Mouse (Mus musculus) layer of hippocampus, adult 9-11 months (tissue): Measurements from ENCODE around the gene Ccdc27.

Source experiments
- DNase-seq: peaks from one replicate; pipeline ENCODE4 v3.0.0; 2022

The Ccdc27 gene

DNA sequence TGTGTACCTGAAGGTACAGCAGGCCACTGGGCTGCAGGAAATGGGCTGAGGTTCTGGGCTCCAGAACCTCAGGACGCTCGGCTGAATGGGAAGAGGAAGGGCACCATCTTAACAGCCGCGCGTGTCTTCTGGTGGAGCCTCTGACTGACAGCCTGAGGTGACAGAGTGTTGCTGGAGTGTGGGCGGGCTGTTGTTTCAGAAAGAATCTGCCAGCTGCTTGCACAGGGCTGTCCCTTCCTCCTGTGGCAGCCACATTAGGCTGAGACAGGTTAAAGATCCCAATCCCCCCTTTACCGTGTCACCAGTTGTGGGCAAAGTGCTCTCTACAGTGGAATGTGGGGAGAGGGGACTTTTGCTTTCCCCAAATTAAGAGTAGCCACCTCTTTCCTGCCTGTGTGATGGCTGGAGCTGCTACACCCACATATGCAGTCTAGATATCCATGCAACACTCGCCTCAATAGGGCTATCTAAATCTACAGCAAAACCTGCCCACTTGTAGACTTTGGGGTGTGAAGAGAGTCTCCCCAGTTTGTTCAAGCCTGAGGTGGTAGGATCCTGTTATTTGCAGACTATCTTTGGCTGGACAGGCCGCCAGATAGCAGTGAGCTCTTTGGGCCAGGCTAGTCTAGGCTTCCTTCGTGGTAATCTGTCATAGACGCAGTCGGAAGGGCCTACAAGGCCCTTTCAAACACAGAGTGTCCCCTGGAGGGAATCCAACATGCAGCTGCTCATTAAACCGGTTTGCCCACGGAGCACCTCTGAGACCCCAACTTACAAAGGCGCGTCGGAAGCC lies 17.6 kb downstream of the Ccdc27 start:
- no peak for DNase-seq

DNA sequence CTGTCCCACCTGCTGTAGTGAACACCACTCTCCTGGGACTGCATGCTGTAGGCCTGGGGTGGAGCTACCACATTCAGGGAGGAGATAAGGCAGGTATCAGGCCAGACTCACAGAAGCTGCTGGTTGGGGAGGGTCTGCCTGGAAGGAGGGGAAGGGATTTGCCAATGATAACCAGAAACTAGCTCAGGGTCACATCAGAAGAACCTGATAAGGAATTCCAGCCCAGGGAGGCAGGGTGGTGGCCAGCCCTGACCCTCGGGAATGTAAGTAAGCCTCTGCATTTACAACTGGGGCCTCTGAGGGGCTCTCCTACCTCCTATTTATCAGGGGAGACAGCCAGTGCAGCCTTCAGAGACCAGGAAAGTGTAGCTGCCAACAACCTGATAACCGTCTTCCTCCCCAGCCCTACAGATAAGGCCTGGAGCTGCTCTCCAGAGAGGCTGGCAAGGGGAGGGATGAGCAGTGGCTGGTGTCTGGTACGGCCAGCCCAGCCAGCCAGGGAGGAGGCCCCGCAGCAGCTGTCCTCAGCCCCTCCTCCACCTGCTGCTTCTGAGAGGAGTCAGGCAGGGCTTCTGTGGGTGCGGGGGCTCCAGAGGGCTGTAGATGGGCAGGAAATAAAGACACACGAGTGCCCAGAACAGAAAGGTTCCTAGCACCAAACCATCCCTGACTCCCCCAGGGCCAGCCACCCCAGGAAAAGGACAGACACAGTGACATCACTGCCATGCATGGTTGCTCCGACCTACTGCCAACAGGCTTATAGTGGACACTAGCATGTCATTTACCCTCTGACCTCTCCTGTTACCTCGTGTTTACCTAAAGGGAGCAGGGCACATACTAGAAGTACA lies 18.5 kb downstream of the Ccdc27 start:
- peak; percentile 79 for DNase-seq

DNA sequence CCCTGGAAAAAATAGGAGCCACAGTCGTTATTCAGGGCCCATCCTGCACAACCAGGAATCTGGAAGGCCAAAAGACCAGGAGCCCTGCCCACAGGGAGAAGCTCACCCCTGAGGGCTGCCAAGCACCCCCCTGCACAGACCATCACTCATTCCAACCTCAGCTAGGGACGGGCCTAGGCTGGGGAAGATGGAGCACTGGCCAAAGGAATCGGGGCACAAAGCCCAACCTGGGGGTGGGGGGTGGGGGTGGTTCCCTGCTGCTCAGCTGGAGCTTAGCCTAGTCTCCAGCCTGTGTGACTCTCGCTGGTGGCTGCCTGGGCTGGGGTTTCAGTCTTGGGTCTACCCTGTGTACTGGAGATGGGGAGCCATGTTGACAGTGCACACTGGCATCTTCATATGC lies 19.6 kb downstream of the Ccdc27 start:
- DNase-seq = no peak

DNA sequence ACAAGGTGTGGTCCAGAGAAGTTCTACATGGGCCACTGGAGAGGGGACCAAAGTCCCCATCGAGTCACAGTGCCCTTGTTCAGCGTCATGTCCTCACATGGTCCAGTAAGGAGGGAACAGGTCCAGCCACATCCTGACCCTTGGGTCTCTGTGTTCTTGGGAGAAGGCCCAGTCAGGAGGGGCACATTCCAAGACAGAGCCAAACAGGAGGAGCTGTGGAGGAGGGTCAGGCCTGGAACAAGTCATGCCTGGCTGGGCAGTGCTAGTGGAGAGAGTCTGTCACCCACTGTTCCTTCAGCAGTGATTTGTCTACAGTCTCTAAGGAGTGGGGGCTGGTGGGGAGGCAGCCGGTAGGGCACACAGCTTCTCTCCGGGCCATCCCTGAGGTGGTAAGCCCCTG lies 20.1 kb downstream of the Ccdc27 start:
- DNase-seq = peak; percentile 52

DNA sequence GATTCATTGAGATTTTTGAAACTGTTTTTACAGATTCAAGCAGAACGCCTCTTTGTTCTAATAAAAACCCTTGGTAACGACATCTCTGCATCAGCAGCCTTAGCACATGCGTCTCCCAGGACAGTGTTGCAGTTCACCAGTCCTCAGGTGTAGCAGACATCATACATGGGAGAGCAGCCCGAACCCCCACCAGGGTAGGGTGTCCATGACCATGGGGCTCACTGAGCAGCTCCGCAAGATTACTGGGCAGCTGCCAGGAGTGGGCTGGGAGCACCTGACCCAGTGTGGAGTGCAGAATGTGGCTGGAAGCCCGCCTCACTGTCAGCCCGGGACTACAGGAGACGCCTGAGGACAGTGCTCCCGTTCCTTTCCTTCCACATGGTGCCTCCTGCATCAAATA lies 21.0 kb downstream of the Ccdc27 start:
- DNase-seq = no peak

DNA sequence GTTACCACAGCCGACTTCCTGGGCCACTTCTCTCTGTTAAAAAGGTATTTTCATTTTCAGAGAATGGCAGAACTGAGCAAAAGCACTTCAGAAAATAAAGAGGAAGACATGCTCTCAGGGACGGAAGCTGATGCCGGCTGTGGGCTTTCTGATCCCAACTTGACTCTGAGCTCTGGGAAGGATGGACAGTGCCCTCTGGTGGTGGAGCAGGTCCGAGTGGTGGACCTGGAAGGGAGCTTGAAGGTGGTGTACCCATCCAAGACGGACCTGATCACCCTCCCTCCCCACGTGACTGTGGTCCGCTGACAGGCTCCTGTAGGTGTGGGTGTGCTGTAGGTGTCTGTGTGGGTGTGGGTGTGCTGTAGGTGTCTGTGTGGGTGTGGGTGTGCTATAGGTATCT lies 22.9 kb downstream of the Ccdc27 start:
- DNase-seq = no peak

DNA sequence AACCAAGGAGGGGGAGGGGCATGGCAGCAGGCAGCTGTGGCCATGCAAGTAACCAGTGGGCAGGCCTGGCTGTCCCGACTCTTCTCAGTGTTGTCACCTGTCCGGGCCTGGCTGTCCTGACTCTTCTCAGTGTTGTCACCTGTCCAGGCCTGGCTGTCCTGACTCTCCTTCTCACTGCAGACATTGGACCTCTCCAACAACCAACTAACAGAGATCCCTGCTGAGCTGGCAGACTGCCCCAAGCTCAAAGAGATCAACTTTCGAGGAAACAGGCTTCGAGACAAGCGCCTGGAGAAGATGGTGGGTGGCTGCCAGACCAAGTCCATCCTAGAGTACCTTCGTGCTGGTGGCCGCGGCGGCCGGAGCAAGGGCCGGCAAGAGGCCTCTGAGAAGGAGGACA lies 27.0 kb downstream of the Ccdc27 start:
- no peak for DNase-seq

DNA sequence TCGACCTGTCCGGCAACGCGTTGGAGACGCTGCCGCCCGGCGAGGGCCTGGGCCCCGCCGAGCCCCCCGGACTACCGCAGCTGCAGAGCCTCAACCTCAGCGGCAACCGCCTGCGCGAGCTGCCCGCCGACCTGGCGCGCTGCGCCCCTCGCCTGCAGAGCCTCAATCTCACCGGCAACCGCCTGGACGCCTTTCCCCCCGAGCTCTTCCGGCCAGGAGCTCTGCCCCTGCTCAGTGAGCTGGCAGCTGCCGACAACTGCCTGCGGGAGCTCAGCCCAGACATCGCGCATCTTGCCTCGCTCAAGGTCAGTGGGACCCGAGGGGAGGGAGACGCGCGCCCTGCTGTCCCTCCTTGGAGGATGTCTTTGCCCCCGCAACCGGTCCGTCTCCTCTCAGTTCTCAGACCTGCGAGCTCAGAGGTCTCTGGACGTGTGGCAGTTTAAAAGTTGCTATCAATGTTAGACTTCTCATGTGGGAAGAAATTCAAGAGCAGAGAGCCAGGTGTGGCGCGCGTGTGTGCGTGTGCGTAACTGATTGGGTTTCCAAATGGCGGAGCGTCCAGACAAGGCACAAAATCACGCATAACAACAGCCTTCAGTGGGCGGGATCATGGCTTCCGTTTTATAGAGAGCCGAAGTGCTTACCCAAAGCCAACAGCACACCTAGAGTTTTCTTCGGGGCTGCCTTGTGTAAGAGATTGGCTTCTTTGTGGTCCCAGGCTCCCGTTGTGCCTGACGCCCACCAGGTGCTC lies 30.2 kb downstream of the Ccdc27 start:
- no peak for DNase-seq

DNA sequence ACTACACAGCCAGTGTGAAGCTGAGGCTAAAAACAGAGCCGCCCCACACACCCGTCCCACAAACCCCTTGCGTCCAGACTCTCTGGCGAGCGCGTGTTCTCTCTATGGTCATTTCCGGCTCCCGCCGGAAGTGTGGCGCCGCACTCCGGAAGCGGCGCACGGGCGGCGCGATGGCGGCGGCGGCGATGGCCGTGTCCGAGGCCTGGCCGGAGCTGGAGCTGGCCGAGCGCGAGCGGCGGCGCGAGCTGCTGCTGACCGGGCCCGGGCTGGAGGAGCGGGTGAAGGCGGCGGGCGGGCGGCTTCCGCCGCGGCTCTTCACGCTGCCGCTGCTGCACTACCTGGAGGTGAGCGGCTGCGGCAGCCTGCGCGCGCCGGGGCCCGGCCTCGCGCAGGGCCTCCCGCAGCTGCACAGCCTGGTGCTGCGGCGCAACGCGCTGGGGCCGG lies 30.8 kb downstream of the Ccdc27 start, which contains the start of gene Lrrc47:
Gene Lrrc47 (plus strand): TSS at position 86 of the 444 bp plus-strand sequence.
- DNase-seq = peak; percentile 85

DNA sequence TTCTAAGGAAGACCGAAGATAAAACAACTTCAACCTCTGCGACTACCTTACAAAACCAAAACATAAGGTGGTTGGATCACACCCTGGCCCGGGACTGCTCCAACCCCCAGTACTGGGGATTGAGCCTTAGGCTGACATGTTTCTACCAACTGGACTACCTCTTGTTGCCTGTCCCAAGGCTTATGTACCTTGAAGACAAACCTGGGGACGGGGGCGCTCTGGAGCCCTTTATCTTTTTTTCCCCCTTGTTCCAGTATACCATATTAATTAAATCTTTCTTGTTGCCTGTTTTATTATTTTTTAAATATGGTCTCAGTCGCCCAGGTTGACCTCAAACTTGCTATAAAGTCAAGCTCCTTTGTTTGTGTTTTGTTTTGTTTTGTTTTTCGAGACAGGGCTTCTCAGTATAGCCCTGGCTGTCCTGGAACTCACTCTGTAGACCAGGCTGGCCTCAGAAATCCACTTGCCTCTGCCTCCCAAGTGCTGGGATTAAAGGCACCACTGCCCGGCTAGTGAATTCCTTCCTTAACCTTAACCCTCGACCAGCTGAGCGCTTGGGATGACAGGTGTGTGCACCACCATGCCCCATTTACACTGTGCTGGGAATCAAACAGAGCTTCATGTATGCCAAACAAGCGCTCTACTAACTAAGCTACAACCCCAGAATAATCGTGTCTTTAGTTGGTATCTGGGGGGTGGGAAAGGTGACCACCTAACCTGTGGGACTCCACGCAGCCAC lies 31.4 kb downstream of the Ccdc27 start:
- DNase-seq = no peak

DNA sequence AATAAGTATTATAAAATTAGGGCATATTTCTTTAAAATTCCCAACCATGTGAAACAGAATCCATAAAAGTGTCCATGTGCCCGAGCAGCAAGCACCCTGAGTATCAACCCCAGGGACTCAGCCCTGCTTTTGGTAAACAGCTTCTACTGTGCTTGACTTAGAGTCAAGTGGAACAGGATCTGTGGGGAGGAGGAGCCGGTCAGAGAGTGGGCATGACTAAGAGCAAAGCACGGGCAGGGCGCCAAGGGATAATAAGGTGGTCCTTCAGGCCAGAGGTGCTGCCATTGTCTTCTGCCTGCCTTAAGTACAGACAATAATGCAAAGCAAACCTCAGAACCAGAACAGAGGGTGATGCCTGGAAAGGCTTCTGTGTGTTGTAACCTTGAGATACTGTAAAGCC lies 34.7 kb downstream of the Ccdc27 start:
- no peak for DNase-seq

DNA sequence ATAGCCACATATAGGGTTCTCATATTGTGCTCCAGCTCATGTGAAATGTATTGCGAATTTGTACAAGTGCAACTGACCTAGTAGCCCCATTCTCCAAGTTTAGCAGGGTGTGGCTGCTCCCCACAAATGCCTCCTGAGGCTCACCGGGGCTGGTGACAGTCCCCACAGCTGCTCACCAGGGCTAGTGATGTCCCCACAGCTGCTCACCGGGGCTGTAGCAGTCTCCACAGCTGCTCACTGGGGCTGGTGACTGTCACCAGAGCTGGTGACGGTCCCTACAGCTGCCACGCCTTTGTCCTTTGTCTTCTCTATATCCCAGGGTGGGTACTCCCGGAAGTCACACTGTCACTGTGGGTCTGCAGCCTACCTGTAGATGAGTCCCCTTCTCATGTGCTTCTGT lies 36.2 kb downstream of the Ccdc27 start:
- no peak for DNase-seq

DNA sequence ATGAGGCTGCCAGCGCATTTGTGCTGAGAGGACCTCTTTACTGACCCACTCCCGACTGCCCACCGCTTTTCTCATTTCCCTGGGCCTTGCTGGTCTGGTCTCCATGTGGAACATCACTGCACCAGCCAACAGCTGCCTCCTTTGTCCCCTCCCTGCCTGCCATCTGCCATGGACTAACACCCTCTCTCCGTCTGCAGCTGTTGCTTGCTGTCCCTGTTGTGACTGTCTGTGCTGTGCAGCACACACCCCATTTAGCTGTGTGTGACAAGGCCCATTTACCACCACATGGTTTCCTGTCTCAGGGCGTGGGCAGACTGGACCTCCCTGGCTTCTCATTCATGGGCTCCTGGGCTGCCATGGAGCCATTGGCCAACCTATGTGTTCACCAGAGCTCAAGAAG lies 37.0 kb downstream of the Ccdc27 start:
- no peak for DNase-seq

DNA sequence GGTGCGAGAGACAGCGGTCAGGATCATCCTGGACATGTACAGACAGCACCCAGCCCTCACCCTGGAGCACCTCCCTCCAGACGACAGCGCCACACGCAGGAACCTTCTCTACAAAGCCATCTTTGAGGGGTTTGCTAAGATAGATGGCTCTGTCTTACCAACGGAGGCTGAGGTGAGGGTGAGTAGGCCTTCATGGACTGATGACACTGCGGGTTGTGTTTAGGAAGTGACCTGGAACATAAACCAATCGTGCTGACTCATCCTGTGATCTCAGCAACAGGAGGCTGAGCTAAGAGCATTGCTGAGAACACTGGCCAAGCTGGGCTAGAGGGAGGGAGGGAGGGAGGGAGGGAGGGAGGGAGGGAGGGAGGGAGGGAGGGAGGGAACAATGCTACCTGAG lies 49.0 kb downstream of the Ccdc27 start:
- no peak for DNase-seq

DNA sequence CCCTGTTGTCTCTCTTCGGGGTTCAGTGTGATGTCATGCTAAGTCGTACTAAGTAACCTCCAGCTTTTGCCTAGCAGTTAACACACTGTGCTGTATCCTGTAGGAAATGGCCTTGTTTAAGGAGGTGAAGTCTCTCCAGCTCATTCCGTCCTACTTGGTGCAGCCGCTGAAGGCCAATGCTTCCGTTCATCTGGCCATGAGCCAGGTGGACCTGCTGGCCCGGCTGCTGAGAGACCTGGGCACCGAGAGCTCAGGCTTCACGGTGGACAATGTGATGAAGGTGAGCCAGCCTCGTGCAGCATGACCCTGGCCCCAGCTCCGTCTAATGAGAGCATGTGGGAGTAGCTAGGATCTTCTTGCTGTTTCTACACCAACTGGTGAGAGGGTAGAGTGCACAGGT lies 49.8 kb downstream of the Ccdc27 start:
- no peak for DNase-seq

DNA sequence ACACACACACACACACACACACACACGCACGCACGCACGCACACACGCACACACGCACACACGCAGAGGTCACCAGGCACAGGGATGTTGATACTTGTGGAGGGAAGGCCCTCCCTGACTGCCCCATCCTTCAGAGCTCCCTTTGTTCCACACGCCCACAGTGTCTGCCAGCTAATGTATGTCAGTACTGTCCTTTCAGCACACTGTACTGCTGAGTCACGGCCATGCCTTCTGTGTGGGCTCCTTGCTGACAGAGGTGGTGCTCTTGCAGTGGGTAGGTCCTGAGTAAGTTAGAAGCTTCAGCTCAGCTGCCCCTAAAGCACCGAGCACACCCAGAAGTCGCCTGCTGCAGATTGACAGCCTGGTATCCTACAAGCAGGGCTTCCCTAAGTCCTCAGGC lies 62.0 kb downstream of the Ccdc27 start:
- DNase-seq = no peak

DNA sequence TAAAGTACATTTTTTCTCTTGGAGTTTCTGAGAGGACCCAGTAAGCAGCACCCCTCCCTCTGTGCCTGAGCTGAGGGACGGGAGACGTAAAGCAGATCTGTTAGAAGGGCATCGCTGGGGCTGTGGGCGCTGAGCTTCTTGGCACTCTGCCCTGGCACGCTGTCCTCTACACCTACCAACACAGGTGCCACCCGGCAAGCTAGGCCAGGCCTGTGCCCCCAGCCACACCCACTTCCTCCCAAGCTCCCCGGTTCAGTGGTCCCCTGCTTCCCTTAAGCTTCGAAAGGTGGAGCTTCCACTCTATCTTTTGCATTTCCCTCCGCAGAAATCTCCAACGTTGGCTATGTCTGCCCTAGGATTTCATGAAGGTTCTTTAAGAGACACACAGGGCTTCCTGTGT lies 63.2 kb downstream of the Ccdc27 start:
- no peak for DNase-seq
